Mouse (Mus musculus) G1E (cell line): ENCODE measurements around the gene Crp. TPM values are rescaled to one million over a fixed set of nuclear protein-coding genes. Genes with fewer than 3 reads are reported as not detected.

Experiments used
- ATAC-seq: 2 replicates; pipeline ENCODE4 v1.8.0; 2016; ENCODE audit warnings: mild to moderate bottlenecking; ENCODE audit not compliant: insufficient number of reproducible peaks, poor library complexity, low FRiP score, severe bottlenecking; ENCODE audit errors: extremely low read depth
- DNase-seq: peaks from one replicate; pipeline ENCODE4 v3.0.0; 2012; ENCODE audit warnings: low spot score
- H3K27me3 ChIP-seq: 2 replicates; pipeline ENCODE4 v1.6.1; 2012; ENCODE audit warnings: mild to moderate bottlenecking, low read length, inconsistent platforms; ENCODE audit not compliant: insufficient read depth
- H3K36me3 ChIP-seq: replicated peaks from 2 replicates; pipeline ENCODE3; 2012; ENCODE audit warnings: mild to moderate bottlenecking, inconsistent platforms
- H3K4me1 ChIP-seq: 2 replicates; pipeline ENCODE4 v1.6.1; 2012; ENCODE audit warnings: low read depth, low read length, inconsistent platforms, mixed read lengths; ENCODE audit not compliant: insufficient read depth
- H3K4me3 ChIP-seq: 2 replicates; pipeline ENCODE4 v1.5.1; 2012; ENCODE audit warnings: low read depth, mild to moderate bottlenecking, inconsistent platforms, low read length, moderate library complexity, mixed read lengths
- H3K9me3 ChIP-seq: replicated peaks from 2 replicates; pipeline ENCODE4 v1.6.1; 2012; ENCODE audit warnings: inconsistent platforms
- CTCF ChIP-seq: IDR thresholded peaks from 2 replicates; pipeline ENCODE4 v1.5.1; 2012; ENCODE audit warnings: low read depth, low read length, inconsistent platforms, mixed read lengths
- GATA1 ChIP-seq: IDR thresholded peaks from 2 replicates; pipeline ENCODE4 v1.6.1; 2012; ENCODE audit warnings: borderline replicate concordance, low read length, inconsistent platforms, mixed read lengths
- GATA2 ChIP-seq: IDR thresholded peaks from 2 replicates; pipeline ENCODE4 v1.6.1; 2012; ENCODE audit warnings: low read depth, low read length, inconsistent platforms, borderline replicate concordance
- POLR2AphosphoS5 ChIP-seq: IDR thresholded peaks from 2 replicates; pipeline ENCODE4 v1.6.1; 2012; ENCODE audit warnings: low read depth, low read length, inconsistent platforms; ENCODE audit not compliant: insufficient replicate concordance
- TAL1 ChIP-seq: conservative IDR thresholded peaks from 2 replicates; pipeline ENCODE4 v1.6.1; 2012; ENCODE audit warnings: low read depth, low read length, inconsistent platforms, mixed read lengths
- polyA plus RNA-seq: library from polyadenylated mRNA; stranded (reverse); fragments of >175 nt; gene quantifications from 2 replicates; pipeline ENCODE4 v1.2.3, GENCODE M21; 2012
- total RNA-seq, 2 experiments: library from RNA; stranded (forward) in 1 of 2; stranded (reverse) in 1 of 2; fragments of 200-1000 nt in 1 of 2; fragments of >200 nt in 1 of 2; fragmentation: Nextera tagmentation in 1 of 2; gene quantifications; 2 replicates each; pipeline ENCODE4 v1.2.3; 2014 to 2017

The Crp gene
- total and polyA plus RNA-seq, 3 experiments: 0.16 TPM; not detected in 2

- Histone ChIP-seq H3K36me3 (no peaks in the 10 kb centered on the region), H3K4me1 (no peaks in the 10 kb centered on the region), H3K4me3 (no peak overlapping the region), H3K9me3 (peaks cover 2% of the 10 kb centered on the region; the same call in 1 of the 2 replicates), H3K27me3 (no peaks in the 10 kb centered on the region)
- no peak for TF ChIP-seq POLR2AphosphoS5
- TF ChIP-seq TAL1: no peak
- no peak for TF ChIP-seq GATA2
- no peak for TF ChIP-seq CTCF
- TF ChIP-seq GATA1: no peak
- ATAC-seq (no peak), DNase-seq (no peak)
These were observed 81.3 kb downstream of the Crp start for GRCm38 (mm10) chr1:172779195-172779594.

DNA sequence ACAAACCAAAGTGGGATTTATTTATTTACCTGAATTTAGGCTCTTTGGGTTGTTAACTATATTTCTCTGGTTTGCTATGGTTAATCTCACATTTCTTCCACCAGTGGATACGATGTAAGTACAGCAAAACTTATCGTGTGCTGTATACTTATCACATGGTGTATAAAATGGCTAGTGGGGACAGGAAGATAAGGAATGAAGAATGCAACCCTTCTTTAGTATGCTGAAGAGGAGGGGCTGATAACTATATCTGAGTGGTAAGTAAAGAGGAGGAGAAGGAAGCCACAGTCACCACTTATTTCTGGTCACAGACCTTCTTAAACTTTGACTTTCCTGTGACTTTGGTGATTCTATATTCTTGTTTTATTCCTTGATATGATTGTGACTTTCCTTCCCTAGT, 87.5 kb downstream of the Crp start:
- no peaks in the 10 kb centered on the region for H3K36me3 ChIP-seq
- H3K4me1 ChIP-seq: no peaks in the 10 kb centered on the region
- ATAC-seq (no peak), DNase-seq (no peak)
- H3K27me3 ChIP-seq: no peaks in the 10 kb centered on the region
- H3K9me3 ChIP-seq: peaks cover 2% of the 10 kb centered on the region; the same call in 1 of the 2 replicates
- no peak overlapping the region for H3K4me3 ChIP-seq
- TF ChIP-seq GATA2: no peak
- no peak for TF ChIP-seq GATA1
- no peak for TF ChIP-seq CTCF
- no peak for TF ChIP-seq TAL1
- no peak for TF ChIP-seq POLR2AphosphoS5

- Histone ChIP-seq H3K36me3 (no peaks in the 10 kb centered on the region), H3K4me3 (no peak overlapping the region), H3K4me1 (no peaks in the 10 kb centered on the region), H3K27me3 (no peaks in the 10 kb centered on the region), H3K9me3 (peaks cover 2% of the 10 kb centered on the region; the same call in 1 of the 2 replicates)
- no peak for ATAC-seq
- no peak for DNase-seq
- TF ChIP-seq TAL1 (no peak), GATA1 (no peak), GATA2 (no peak), POLR2AphosphoS5 (no peak), CTCF (no peak)
These were observed 88.0 kb downstream of the Crp start for GRCm38 (mm10) chr1:172785886-172786285.

GRCm38 (mm10) chr1:172828975-172829374, 131.1 kb downstream of the Crp start:
- Histone ChIP-seq H3K4me3 (no peak overlapping the region), H3K9me3 (peaks cover 7% of the 10 kb centered on the region), H3K36me3 (no peaks in the 10 kb centered on the region), H3K27me3 (no peaks in the 10 kb centered on the region), H3K4me1 (no peaks in the 10 kb centered on the region)
- TF ChIP-seq GATA2: no peak
- TF ChIP-seq GATA1: no peak
- TF ChIP-seq POLR2AphosphoS5: no peak
- no peak for TF ChIP-seq TAL1
- no peak for TF ChIP-seq CTCF
- DNase-seq (no peak), ATAC-seq (no peak)

- Histone ChIP-seq H3K4me1 (no peaks in the 10 kb centered on the region), H3K27me3 (no peaks in the 10 kb centered on the region), H3K36me3 (no peaks in the 10 kb centered on the region), H3K9me3 (peaks cover 8% of the 10 kb centered on the region), H3K4me3 (no peak overlapping the region)
- ATAC-seq (no peak), DNase-seq (no peak)
- no peak for TF ChIP-seq GATA1
- TF ChIP-seq CTCF: no peak
- TF ChIP-seq POLR2AphosphoS5: no peak
- TF ChIP-seq TAL1: no peak
- no peak for TF ChIP-seq GATA2
These were observed 149.3 kb downstream of the Crp start for GRCm38 (mm10) chr1:172847044-172847761.

GRCm38 (mm10) chr1:172848171-172848570, 150.3 kb downstream of the Crp start:
- Histone ChIP-seq H3K36me3 (no peaks in the 10 kb centered on the region), H3K4me1 (no peaks in the 10 kb centered on the region), H3K9me3 (peaks cover 8% of the 10 kb centered on the region), H3K27me3 (no peaks in the 10 kb centered on the region), H3K4me3 (no peak overlapping the region)
- ATAC-seq: no peak
- DNase-seq: no peak
- no peak for TF ChIP-seq GATA2
- no peak for TF ChIP-seq POLR2AphosphoS5
- no peak for TF ChIP-seq CTCF
- no peak for TF ChIP-seq TAL1
- TF ChIP-seq GATA1: no peak
